Mouse (Mus musculus): ENCODE data around the gene Pigx.

Gene Pigx

DNA sequence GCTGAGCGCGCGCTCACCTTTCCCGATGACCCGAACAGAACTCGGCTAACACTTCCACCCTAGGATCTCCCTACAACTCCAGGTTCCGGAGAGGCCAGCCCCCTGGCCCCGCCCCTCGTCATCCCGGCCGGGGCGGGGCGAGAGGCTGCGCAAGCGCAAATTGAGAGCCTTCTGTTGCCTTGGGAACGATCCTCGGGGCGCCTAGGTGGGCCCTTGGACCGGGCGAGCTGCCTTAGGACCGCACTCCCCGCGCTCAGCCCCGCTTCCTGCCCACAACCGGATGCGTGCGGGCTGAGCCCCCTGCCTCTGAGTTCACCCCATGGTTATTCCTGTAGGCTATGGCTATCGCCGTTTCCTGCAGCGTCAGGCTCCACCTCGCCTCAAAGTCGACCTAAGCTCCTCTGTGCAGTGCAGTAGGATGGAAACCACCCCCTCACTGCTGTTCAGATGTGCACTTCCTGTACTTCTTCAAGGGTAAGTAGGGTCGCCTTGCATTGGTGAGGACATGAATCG lies at the start of gene Pigx, which contains the start of gene Cep19:
Gene Pigx, minus strand, starts transcription at position 103 of the 513 bp plus-strand sequence.
Gene Cep19, plus strand, starts transcription at position 163 of the 513 bp plus-strand sequence.
- DNase-seq, result peak; percentile 100

DNA sequence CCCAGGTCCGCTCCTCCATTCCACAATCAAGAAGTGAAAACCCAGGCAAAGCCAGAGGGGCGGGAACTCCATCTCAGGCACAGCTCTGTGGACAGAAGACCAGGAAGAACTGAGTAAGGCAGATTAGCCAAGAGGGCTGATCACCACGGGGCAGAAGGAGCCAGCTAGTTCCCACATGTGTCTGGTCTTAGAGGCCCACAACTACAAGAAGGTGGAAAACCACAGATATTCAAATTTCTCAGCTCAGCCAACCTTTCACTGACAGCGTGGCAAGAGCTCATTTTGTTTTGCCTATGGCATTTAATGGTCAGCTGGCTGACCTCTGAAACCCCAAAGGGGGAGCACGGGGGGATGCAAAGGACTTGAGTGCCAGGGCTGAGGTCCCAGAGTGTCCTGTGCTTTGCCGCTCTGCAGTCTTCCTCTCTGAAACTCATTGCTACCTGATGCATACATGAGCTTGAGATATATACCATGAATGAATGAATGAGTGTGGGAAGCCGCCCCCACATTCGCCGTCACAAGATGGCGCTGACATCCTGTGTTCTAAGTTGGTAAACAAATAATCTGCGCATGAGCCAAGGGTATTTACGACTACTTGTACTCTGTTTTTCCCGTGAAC lies 48.2 kb upstream of the Pigx start:
- no peak for DNase-seq

DNA sequence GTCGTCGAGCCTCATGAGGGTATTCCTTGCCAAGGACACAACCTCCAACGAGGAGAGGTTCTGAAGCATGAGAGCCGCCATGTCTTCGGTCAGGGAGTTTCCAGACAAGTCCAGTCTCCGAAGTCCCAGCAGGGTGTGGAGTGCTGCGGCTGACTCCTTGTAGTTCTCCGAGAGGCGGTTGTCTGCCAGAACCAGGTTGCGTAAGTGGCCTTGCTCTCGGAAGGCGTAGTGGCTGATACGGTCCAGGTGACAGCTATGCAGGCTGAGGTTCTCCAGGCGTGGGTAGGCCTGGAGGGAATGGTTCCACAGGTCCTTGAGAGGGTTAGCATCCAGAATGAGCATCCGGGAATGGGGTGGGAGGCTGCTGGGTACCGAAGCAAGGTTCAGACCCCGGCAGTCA lies 45.1 kb upstream of the Pigx start:
- DNase-seq, result no peak

DNA sequence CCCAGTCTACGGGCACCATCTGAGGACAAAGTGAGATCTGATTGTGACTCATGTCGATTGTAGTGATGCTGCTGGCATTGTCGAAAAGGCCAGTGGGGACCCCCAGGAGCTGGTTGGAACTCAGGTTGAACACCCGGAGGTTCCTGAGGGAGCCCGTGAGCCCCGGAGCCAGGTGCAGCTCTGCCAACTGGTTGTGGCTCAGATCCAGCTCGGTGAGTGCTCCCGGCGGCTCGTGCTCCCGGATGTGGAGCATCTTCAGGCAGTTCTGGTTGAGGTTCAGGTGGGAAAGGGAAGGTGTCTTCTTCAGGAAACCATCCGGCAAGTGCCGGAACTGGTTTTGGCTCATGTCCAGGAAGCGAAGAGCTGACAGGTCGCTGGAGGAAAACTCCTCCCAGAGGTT lies 44.2 kb upstream of the Pigx start:
- peak; percentile 85 for DNase-seq

DNA sequence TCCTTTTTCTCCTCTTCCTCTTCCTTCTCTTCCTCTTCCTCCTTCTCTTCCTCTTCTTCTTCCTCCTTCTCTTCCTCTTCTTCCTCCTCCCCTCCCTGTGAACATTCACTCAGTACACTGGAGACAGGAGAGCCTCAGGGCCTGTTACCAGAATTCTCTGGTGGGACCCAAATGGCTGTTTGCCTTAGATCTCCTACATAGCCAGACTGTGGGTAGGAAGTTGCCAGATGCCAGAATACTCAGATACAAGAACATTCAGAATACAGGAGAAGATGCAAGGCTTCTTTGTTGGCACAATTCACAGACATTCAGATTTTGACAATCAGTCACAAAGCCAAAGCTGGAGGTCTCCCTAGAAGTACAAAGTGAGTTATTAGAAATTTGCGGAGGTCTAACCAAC lies 39.4 kb upstream of the Pigx start:
- DNase-seq, result no peak

DNA sequence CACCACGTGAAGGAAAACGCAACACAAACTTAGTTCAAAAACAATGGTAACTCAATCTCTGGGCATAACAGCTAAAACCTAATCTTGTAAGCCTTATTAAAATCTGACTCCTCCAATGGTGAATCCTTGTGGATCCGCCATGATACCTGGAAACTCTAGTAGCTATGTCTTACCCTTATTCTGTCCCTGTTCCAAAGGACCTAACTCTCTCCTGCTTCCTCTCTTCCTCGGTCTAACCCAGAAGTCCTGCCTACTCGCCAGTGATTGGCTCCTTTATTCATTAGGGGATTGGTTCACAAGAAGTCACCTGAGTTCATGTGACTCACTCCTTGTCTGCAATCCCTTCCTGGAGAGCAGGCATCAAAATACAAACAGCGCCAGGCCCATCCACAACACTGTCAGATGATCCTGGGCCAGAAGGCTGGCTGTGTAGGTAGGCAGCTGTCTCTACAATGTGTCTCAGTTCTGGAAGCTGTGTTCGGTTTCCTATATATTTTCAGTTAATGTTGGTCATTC lies 36.4 kb upstream of the Pigx start:
- DNase-seq, result no peak

DNA sequence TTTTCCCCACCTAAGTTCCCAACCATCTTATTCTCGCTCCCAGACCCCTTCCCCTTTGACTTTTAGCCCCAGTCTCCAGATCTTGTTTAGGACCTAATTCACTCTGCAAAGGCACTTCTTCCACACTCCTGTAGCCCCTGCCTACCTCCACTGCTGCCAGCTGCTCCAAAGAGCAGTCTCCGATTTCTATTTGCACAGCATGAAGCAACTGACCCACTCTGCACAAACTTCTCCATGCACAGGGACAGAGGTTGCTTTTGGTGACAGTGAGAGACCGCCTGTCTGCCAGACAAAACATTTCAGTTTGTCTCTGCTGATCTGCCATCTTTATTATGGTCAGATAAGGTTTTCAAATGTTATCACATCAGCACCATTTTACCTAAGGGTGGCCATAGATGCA lies 33.6 kb upstream of the Pigx start:
- DNase-seq, result peak; percentile 82

DNA sequence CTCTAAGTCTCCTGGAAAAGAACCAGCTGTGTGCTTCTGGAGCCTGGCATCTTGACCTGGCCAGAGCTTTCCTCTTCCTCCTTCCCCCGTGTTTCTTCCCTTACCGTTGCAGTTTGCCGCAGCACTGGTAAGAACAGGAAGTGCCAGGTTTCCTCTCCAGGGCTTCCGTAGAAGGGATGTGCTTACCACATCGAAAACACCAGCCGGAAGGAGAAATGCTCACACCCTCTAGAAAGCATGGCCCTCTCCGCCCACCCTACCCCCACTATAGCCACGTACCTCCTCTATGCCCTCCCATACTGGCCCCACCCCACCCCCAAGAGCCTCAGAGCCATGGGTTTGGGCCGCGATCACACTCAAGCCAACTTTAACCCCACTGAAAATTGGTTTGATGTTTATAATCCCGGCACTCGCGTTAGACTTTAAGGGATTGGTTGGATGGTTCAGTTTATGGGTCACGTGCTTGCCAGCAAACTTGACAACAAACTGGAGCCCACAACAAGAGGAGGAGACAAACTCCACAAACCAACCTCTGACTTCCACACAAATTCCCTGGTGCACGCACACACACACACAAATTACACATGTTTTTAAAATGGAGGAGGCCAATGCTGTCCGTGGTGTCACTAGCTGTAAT lies 30.8 kb upstream of the Pigx start:
- peak; percentile 99 for DNase-seq

DNA sequence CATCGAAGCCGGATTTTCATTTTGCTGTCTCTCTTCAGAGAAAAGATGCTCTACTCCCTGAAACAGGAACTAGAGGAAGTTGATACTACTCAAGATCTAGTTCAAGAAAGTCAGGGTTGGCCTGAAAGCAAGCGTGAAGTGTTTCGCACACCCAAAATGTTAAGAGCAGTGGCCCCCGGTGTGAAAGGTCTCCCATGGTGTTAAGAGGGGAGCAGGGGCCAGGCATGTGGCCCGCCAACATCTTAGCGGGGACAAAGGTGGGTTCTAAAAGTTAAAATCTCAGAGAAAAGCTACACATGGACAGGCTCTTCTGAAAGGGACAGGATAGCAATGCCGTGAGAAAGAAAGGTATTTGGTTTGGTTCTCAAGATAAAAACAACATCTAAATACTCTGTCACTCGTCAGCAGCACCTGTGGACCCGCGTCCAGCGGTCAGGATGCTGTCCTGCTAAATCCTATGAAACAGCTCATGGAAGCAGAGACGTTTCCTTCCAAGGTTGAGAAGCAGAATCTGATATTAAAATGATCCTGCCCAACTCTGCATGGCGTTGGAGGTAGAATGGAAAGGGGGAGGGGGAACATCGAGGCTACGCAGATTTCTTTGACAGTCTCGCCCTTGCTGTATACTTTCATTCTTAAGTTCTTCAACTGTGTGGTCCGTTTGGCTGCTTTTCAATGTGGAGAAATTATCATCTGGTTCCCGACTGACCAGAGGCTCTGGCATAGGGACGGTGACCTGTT lies 30.1 kb upstream of the Pigx start:
- DNase-seq, result peak; percentile 79

DNA sequence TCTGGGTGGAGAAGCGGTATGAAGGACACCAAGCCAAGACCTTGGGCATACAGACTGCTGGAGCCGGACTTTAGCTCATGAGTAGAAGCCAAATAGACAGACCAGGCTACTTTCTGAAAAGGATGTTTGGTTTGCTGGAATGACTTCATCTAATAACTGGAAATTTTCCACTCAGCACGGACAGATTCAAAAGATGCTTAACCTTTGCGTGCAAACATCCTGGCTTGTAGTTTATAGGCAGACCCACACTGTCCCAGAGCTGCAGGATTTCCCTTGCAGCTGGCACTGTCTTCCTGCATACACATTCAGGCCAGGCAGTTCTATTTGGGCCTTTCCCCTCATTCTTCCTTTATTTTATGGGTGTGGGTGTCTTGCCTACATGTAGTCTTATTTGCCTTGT lies 27.5 kb upstream of the Pigx start:
- DNase-seq, result peak; percentile 86

DNA sequence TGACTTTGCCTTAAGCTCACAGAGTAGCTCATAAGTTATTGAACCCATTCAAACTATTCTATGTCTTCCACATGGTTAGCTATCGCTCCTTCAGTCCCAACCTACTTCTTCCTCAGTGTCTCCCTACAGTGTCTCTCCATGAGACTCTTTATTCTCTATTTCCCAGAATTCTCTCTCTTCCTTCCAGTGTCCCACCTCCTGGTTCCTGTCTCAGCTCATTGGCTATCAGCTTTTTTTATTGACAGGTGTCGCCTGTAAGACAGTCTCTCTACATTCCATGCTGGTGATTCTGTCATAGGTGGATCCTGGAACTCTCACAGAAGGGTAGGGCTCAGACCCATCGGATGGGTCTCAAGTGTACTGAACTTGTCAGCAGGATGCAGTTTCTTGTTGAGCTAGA lies 25.8 kb upstream of the Pigx start:
- no peak for DNase-seq

DNA sequence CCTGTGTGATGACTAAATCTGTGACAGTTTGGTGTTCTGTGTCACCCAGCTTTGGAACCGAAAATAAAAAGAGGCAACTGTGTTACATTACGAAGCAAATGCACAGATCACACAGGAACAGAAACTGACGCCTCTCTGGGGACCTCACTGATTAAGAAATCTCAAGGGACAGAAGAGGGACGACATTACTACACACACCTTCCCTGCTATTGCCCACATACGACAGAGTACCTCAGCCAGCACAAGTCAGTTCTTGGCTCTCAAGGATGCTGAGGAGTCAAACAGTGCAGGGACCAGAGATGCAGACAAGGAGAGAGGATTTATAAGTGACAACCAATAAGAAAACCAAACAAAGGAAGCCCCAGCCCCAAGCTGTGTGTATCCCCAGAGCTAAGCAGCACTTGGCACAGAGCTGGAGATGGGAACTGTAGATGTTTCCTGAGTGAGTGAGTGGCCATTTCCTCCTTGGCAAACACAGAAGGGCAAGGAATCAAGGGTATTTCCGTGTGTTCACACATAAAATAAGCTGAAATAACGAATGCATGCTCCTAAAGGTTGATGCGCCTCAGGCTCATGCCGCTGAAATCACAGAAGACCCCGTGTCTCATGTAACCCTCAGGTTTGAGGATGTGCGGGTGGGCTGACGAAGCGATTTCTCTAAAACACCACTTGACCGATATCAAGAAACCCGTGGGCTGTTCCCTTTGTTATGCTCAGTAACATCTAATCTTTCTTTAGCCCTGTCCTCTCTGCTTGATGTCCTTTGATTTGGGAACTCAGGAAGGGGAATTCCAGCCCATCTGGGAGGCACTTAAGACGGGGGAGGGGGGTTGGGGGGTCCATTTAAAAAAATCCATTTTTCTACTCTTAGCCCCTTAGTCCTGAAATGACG lies 25.1 kb upstream of the Pigx start:
- peak; percentile 94 for DNase-seq

DNA sequence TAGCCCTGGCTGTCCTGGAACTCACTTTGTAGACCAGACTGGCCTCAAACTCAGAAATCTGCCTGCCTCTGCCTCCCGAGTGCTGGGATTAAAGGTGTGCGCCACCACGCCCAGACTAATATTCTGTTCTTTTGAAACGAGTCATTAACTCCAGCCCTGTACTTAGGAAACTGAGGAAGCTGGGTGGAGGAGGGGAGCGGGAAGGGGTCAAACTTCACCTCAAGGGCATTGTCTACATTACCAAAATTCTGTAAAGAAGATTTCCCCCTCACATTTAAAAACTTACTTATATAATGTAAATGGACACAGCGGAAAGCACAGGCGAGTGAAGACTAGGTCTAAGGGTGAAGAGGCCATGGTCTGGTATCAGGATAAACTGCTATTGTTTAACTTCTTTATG lies 24.5 kb upstream of the Pigx start:
- no peak for DNase-seq

DNA sequence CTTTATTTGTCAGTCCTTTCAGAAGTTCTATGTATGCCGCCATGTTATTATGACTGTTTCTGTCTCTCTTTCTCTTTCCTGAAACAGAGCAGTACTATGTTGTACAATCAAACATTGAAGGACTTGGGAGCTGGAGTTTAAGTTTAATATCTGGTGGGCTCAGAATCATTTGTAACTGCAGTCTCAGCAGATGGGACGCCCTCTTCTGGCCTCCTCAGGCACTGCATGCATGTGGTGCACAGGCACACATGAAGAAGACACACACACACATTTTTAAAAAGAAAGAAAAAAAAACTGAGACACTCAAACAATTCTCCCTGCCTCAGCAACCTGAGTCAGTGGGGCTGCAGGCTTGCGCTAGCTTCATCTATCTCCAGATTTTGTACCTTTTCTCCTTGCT lies 20.9 kb upstream of the Pigx start:
- DNase-seq, result no peak

DNA sequence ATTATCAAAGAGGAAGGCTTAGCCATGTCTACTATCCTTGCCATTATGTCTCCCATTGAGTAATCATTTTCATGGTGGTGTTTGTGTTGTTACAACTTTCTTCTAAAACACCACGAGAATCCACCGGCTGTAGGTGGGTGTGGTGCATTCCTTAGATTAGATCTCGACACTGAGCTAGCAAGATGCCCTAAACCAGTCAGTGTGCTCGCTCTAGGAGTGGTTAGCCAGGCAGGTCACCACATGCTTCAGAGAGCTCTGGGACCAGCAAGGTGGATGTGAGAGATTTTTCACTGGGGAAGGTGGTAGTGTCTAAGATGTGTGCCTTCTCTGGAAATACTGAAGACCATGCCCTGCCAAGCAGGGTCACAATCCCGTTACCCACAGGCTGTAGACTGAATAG lies 16.6 kb upstream of the Pigx start:
- peak; percentile 82 for DNase-seq

DNA sequence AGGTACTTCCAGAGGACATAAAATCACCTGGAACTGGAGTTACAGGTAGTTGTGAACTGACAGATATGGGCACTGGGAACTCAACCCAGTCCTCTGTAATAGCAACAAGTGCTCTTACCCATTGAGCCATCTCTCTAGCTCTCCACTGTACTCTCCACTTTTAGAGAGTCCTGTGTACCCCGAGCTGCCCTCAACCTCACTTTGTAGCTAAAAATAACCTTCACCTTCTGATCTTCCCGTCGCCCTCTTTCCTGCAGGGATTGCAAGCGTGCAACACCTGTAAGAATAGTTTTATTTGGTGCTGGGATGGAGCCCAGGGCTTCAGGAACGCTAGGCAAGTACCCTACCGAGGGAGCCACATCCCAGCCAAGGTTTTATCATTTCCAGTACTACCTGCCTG lies 16.2 kb upstream of the Pigx start:
- DNase-seq, result peak; percentile 86

DNA sequence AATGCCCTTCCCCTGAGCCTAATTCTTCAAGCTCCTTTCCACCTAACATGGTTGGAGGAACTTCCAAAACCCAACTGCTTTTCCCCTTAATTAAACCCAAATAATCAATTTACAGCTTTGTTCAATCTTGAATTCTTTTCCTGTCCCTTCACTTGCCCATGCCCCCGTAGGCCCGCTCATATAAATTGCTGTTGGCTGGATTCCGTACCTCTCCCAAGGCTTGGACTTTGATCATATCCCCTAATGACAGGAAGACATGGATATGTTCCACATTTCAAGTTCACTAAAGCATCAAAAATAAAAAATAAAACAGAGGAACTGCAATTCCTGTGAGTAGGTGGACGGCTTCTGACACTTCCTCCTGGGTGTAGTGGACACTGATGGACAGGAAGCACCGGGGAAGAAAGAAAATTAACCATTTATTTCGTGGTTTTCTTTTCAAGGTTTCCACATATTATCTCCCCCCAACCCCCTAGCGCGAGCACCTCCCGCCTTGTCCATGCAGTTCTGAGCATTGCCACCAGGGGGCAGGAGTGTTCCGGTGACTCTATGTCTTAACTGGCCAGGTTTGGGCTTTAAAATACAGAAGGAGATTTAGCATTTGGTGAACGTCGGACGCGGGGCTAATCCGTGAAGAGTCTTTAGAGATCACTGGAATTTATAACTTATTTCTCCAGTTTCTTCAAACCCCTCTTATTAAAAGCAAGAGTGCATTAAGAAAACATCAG lies 15.6 kb upstream of the Pigx start:
- peak; percentile 98 for DNase-seq

DNA sequence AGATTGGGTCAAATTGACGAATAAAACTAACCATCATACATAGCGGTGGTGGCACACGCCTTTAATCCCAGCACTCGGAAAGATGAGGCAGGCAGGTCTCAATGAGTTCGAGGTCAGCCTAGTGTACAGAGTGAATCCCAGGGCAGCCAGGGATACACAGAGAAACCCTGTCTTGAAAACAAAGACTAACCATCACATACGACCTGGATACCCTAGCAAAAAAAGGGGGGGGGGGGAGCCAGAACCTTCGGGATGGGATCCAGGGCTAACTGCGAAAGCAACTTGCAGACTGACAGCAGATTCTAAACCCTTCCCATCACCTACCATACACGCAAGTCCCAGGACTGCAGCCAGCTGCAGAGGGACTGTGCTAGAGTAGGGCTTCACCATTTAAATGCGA lies 14.9 kb upstream of the Pigx start:
- peak; percentile 86 for DNase-seq

DNA sequence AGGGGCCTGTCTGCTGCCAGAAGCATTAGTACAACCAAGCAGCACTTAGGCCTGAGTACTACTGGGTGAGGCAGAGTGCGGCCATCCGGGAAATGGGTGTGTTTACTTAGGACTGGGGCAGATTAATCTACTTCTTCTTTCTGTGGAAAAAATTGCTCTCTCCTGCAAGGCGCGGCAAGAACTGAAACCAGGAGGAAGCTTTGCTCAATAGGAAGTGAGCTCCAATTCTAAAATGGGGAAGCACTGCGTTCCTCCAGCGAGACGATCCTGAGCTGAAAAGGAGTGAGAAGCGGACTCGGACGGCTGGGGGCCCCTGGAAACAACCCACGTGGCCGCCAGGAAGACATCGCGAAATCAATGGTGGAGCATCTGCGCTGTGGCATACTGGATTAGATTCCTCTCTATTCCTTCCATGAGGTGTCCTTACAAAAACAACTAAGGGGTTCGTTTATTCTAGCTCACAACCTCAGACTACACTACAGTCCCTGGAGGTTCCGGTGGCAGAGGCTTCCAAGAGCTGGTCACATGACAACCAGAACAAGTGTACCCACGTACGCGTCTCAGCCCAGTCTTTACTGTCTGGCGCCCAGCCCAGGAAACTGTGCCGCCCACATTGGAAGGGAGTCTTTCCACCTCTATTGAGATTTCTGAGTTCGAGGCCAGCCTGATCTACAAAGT lies 14.1 kb upstream of the Pigx start:
- peak; percentile 98 for DNase-seq

DNA sequence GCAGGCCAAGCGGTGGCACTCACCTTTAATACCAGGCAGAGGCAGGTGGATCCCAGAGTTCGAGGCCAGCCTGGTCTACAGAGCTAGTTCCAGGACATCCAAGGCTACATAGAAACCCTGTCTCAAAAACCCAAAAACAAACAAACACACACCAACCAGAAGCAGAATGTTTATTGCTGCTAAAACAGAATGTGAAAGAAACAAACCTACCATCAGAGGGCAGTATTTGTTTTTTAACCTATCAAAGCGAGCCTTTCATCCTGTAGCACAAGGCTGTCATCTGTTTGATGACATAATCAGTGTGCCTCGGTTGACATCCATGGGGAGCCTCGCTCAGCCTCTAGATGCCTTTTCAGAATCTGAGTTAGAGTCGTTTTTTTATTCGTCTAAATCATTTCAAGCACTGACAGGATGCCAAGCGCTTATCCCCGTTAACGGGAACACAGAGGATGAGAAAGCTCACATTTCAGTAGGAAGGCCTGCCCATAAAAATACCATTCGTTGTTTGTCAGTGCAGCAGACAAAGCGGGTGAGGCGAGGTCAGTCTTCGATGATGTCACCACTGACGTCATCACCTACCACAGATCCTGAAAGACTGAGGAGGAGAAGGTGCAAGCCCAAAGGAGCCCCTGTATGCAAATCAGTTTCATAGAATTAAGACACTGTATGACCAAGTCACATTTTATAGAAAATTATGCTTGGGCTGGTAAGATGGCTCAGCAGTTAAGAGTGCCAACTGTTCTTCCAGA lies 11.6 kb upstream of the Pigx start:
- peak; percentile 76 for DNase-seq

DNA sequence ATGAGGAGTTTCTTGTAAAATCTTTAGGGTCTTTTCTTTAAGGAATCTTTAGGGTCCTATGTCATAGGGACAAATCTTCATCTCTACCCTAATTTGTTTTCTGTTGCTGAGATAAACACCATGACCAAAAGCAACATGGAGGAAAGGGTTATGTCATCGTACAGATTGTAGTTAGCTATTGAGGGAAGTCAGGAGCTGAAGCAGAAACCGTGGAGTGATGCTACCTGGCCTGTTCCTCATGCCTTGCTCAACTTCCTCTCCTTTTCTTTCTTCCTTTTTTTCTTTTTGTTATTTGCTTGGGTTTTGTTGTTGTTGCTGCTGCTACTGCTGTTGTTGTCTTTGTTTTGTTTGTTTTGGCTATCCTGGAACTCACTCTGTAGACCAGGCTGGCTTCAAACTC lies 9.0 kb upstream of the Pigx start:
- no peak for DNase-seq
